Mouse (Mus musculus): ENCODE data around the gene P4htm.

GRCm38 (mm10) chr9:108589229-108589628 lies 8.2 kb downstream of the P4htm start:
- TF ChIP-seq ZC3H11A (IDR thresholded peaks at IDR 0.05; ENCODE audit: low read depth, low read length): no peak
- TF ChIP-seq POLR2A (IDR thresholded peaks at IDR 0.05; ENCODE audit: low read depth, low read length): no peak
